Mouse (Mus musculus) heart, embryonic 14.5 days (tissue): ENCODE results near the gene Exoc6b. TPM values are rescaled to one million over a fixed set of nuclear protein-coding genes. Genes with fewer than 3 reads are reported as not detected.

Experiments used
- ATAC-seq: fragments of 200-750 bp; cut with Nextera tagmentation; 2 replicates; pipeline ENCODE4 v1.8.0; 2017; ENCODE audit warnings: low read depth, moderate TSS enrichment; ENCODE audit not compliant: insufficient number of reproducible peaks, insufficient read depth, low FRiP score
- H3K27ac ChIP-seq, 2 experiments: fragments of 200-500 bp in 1 of 2; fragments of 300-500 bp in 1 of 2; sonication (generic) in 1 of 2; replicated peaks in 1 of 2; 2 replicates each; pipeline ENCODE4 v1.5.1; 2012 to 2014; ENCODE audit warnings: low read depth in 2 of 2, low read length in 2 of 2, control low read depth in 1 of 2, mild to moderate bottlenecking in 1 of 2, mixed read lengths in 1 of 2; ENCODE audit not compliant: control insufficient read depth in 1 of 2, insufficient read depth in 1 of 2
- H3K27me3 ChIP-seq: fragments of 300-500 bp; sonication (generic); 2 replicates; pipeline ENCODE4 v1.6.1; 2014; ENCODE audit warnings: mild to moderate bottlenecking, low read length, control low read depth; ENCODE audit not compliant: control insufficient read depth, insufficient read depth
- H3K36me3 ChIP-seq: fragments of 300-500 bp; sonication (generic); 2 replicates; pipeline ENCODE4 v1.6.1; 2014; ENCODE audit warnings: mild to moderate bottlenecking, control low read depth, low read length, mixed read lengths; ENCODE audit not compliant: control insufficient read depth, insufficient read depth
- H3K4me1 ChIP-seq, 2 experiments: fragments of 200-500 bp in 1 of 2; fragments of 300-500 bp in 1 of 2; sonication (generic) in 1 of 2; 2 replicates each; pipeline ENCODE4 v1.6.1; 2012 to 2014; ENCODE audit warnings: low read length in 2 of 2, control low read depth in 1 of 2, mixed read lengths in 1 of 2; ENCODE audit not compliant: control insufficient read depth in 2 of 2, insufficient read depth in 2 of 2
- H3K4me2 ChIP-seq: fragments of 300-500 bp; sonication (generic); 2 replicates; pipeline ENCODE4 v1.6.1; 2014; ENCODE audit warnings: mild to moderate bottlenecking, low read length
- H3K4me3 ChIP-seq, 2 experiments: fragments of 200-500 bp in 1 of 2; fragments of 300-500 bp in 1 of 2; sonication (generic) in 1 of 2; 2 replicates each; pipeline ENCODE4 v1.5.1; 2012 to 2014; ENCODE audit warnings: low read length in 2 of 2, mild to moderate bottlenecking in 2 of 2, control low read depth in 1 of 2, low read depth in 1 of 2, moderate library complexity in 1 of 2; ENCODE audit not compliant: control insufficient read depth in 1 of 2, insufficient read depth in 1 of 2
- H3K9ac ChIP-seq: fragments of 300-500 bp; sonication (generic); 2 replicates; pipeline ENCODE4 v1.6.1; 2014; ENCODE audit warnings: mild to moderate bottlenecking, low read length
- H3K9me3 ChIP-seq: fragments of 300-500 bp; sonication (generic); 2 replicates; pipeline ENCODE4 v1.6.1; 2016; ENCODE audit warnings: low read length, control low read depth; ENCODE audit not compliant: control insufficient read depth
- WGBS: fragments of 180-500 bp; shearing (Covaris S2); extraction: QIAGEN DNeasy Blood & Tissue Kit; methylation state at CpG from one replicate; pipeline ENCODE4 v1.1.7; 2014; 5-methylcytosine and 5-hydroxymethylcytosine counted together
- polyA plus RNA-seq: library from polyadenylated mRNA; unstranded; fragments of >200 nt; fragmentation: Nextera tagmentation; extraction: Ambion mirVana; gene quantifications from 2 replicates; pipeline ENCODE4 v1.2.1, GENCODE M21; 2014

Gene Exoc6b
- polyA plus RNA-seq, 1 experiment from 2014 or later = 21.2 TPM

GRCm38 (mm10) chr6:84646696-84647095 lies 422.6 kb downstream of the Exoc6b start:
- Histone ChIP-seq H3K4me1 (peaks cover 2 to 5% of the 10 kb centered on the region in 2 experiments; a peak in 2 of 4 replicates), H3K9me3 (peaks cover 5% of the 10 kb centered on the region; the same call in 1 of the 2 replicates), H3K36me3 (no peaks in the 10 kb centered on the region), H3K27ac (no peak overlapping the region), H3K4me3 (no peak overlapping the region), H3K4me2 (no peak overlapping the region), H3K9ac (no peak overlapping the region), H3K27me3 (no peaks in the 10 kb centered on the region)
- 57% methylated on average over 2 of the region's 2 CpGs for WGBS
- ATAC-seq = no peak

GRCm38 (mm10) chr6:84641062-84641431 lies 428.3 kb downstream of the Exoc6b start:
- Histone ChIP-seq H3K9ac (no peak overlapping the region), H3K27ac (peak overlapping the region; percentile 10 to 48; a peak in 1 of 4 replicates), H3K9me3 (no peaks in the 10 kb centered on the region), H3K4me3 (no peak overlapping the region), H3K4me1 (peaks cover 12 to 25% of the 10 kb centered on the region in 2 experiments), H3K4me2 (no peak overlapping the region), H3K36me3 (no peaks in the 10 kb centered on the region), H3K27me3 (no peaks in the 10 kb centered on the region)
- no peak for ATAC-seq
- 42% methylated on average over 4 of the region's 4 CpGs for WGBS

GRCm38 (mm10) chr6:84640324-84641061 lies 428.8 kb downstream of the Exoc6b start:
- no peaks in the 10 kb centered on the region for H3K36me3 ChIP-seq
- 0 out of 2 replicates have a peak, but pooled peaks have one; percentile 50 for ATAC-seq
- no peak overlapping the region for H3K4me3 ChIP-seq
- peaks cover 12 to 25% of the 10 kb centered on the region in 2 experiments for H3K4me1 ChIP-seq
- no peak overlapping the region for H3K9ac ChIP-seq
- H3K4me2 ChIP-seq = no peak overlapping the region
- no peaks in the 10 kb centered on the region for H3K9me3 ChIP-seq
- H3K27ac ChIP-seq = peak overlapping the region; percentile 36 to 48; a peak in 1 of 4 replicates
- WGBS = 26% methylated on average over 9 of the region's 9 CpGs
- H3K27me3 ChIP-seq = no peaks in the 10 kb centered on the region

GRCm38 (mm10) chr6:84638206-84638605 lies 431.1 kb downstream of the Exoc6b start:
- Histone ChIP-seq H3K9ac (no peak overlapping the region), H3K4me3 (no peak overlapping the region), H3K27ac (no peak overlapping the region), H3K27me3 (no peaks in the 10 kb centered on the region), H3K36me3 (no peaks in the 10 kb centered on the region), H3K9me3 (no peaks in the 10 kb centered on the region), H3K4me2 (no peak overlapping the region), H3K4me1 (peaks cover 12 to 25% of the 10 kb centered on the region in 2 experiments)
- ATAC-seq = no peak; the same call in 1 of the 2 replicates

GRCm38 (mm10) chr6:84631588-84631987 lies 437.7 kb downstream of the Exoc6b start:
- Histone ChIP-seq H3K36me3 (no peaks in the 10 kb centered on the region), H3K27ac (no peak overlapping the region), H3K27me3 (no peaks in the 10 kb centered on the region), H3K4me1 (no peaks in the 10 kb centered on the region; a peak in 1 of 4 replicates), H3K4me2 (no peak overlapping the region), H3K9me3 (no peaks in the 10 kb centered on the region), H3K4me3 (no peak overlapping the region), H3K9ac (no peak overlapping the region)
- 78% methylated on average over 2 of the region's 2 CpGs for WGBS
- ATAC-seq = no peak

- no peak overlapping the region for H3K9ac ChIP-seq
- no peak for ATAC-seq
- no peak overlapping the region for H3K4me3 ChIP-seq
- no peak overlapping the region for H3K27ac ChIP-seq
- peaks cover 0 to 2% of the 10 kb centered on the region in 2 experiments; a peak in 1 of 4 replicates for H3K4me1 ChIP-seq
- H3K4me2 ChIP-seq = no peak overlapping the region
- WGBS = 41% methylated on average over 1 of the region's 1 CpGs
- H3K27me3 ChIP-seq = no peaks in the 10 kb centered on the region
- no peaks in the 10 kb centered on the region for H3K9me3 ChIP-seq
- no peaks in the 10 kb centered on the region for H3K36me3 ChIP-seq
These were observed 439.0 kb downstream of the Exoc6b start for GRCm38 (mm10) chr6:84630276-84630675.

- no peak for ATAC-seq
- WGBS = 82% methylated on average over 5 of the region's 5 CpGs
- no peak overlapping the region for H3K9ac ChIP-seq
These were observed 440.5 kb downstream of the Exoc6b start for GRCm38 (mm10) chr6:84628831-84629230.

More at GRCm38 (mm10) chr6:84628831-84629230, 440.5 kb downstream of the Exoc6b start:
- H3K4me1 ChIP-seq = peaks cover 0 to 2% of the 10 kb centered on the region in 2 experiments; a peak in 1 of 4 replicates
- H3K36me3 ChIP-seq = no peaks in the 10 kb centered on the region
- H3K4me2 ChIP-seq = no peak overlapping the region
- H3K27me3 ChIP-seq = no peaks in the 10 kb centered on the region
- H3K4me3 ChIP-seq = no peak overlapping the region
- no peaks in the 10 kb centered on the region for H3K9me3 ChIP-seq
- no peak overlapping the region for H3K27ac ChIP-seq
